In genomic region chr12:37310786-37311185, GRCm38 (mm10) we compare ENCODE assay signal across 18 mouse cellular contexts.
DNase-seq lines count a peak whose midpoint lies in the region; ATAC-seq lines count a peak whose summit lies in the region.
"Had no signal": no experiment of that assay in that cellular context is flagged by ENCODE, and none has a peak within 500 bp of the region (broad histone marks: within the 10 kb centered on the region; RNA-seq: fewer than 3 reads in every experiment).

No protein-coding gene starts in this region.

- 76% methylated on average over 1 of the region's 1 CpGs for WGBS in hindbrain, embryonic 11.5 days
- WGBS in hindbrain, embryonic 13.5 days, result 74% methylated on average over 1 of the region's 1 CpGs
- 18% methylated on average over 1 of the region's 1 CpGs for WGBS in embryonic facial prominence, embryonic 11.5 days

- H3K9ac ChIP-seq in hindbrain, embryonic 11.5 days (ENCODE audit: low read depth, low read length), result no peak overlapping the region
- H3K9ac ChIP-seq in hindbrain, embryonic 13.5 days, result no peak overlapping the region
- H3K9ac ChIP-seq in embryonic facial prominence, embryonic 11.5 days (replicated peaks; ENCODE audit: low read length), result no peak overlapping the region
- H3K9ac ChIP-seq: hindbrain, embryonic 15.5 days had no signal

- DNase-seq in hindbrain, embryonic 11.5 days (ENCODE audit: low spot score), result peak; percentile 12
- peak; percentile 79 for DNase-seq in embryo, embryonic 10.5 days (ENCODE audit: low spot score)
- peak; percentile 78 for DNase-seq in embryonic facial prominence, embryonic 11.5 days (ENCODE audit: low spot score)
- no peak for DNase-seq in spleen, postnatal 36 days (ENCODE audit: low spot score in 2 of 2)
- no peak for DNase-seq in retina, embryonic 14.5 days (ENCODE audit: low spot score)
- no peak for DNase-seq in heart, adult 11 months
- DNase-seq: adrenal gland, postnatal 10 days; cerebellum, adult 11-12 months; cerebellum, adult 9-10 months; cerebellum, postnatal 25 days; gastrocnemius, postnatal 36 days; heart, adult 18-20 months; heart, postnatal 10 days; heart, postnatal 4 days had no signal

- ATAC-seq in hindbrain, embryonic 11.5 days (ENCODE audit: low FRiP score), result no peak
- ATAC-seq in hindbrain, embryonic 13.5 days (ENCODE audit: low FRiP score), result no peak
- no peak for ATAC-seq in embryonic facial prominence, embryonic 11.5 days (replicated peaks; ENCODE audit: insufficient number of reproducible peaks, low FRiP score, low TSS enrichment, low read depth)
- ATAC-seq: forebrain, embryonic 14.5 days had no signal

- H3K4me1 ChIP-seq in hindbrain, embryonic 11.5 days (replicated peaks; ENCODE audit: control insufficient read depth, insufficient read depth, low read length), result no peaks in the 10 kb centered on the region
- no peaks in the 10 kb centered on the region for H3K4me1 ChIP-seq in hindbrain, embryonic 13.5 days (replicated peaks)
- H3K4me1 ChIP-seq in embryonic facial prominence, embryonic 11.5 days (ENCODE audit: control insufficient read depth, insufficient read depth, low read length), result no peaks in the 10 kb centered on the region
- H3K4me1 ChIP-seq: heart, embryonic 10.5 days; hindbrain, embryonic 15.5 days had no signal

- no peaks in the 10 kb centered on the region for H3K36me3 ChIP-seq in hindbrain, embryonic 11.5 days (ENCODE audit: control insufficient read depth, insufficient read depth, low read length)
- no peaks in the 10 kb centered on the region for H3K36me3 ChIP-seq in hindbrain, embryonic 13.5 days
- H3K36me3 ChIP-seq in embryonic facial prominence, embryonic 11.5 days (replicated peaks; ENCODE audit: control insufficient read depth, insufficient read depth, low read depth, low read length), result no peaks in the 10 kb centered on the region
- H3K36me3 ChIP-seq: heart, embryonic 10.5 days; hindbrain, embryonic 15.5 days had no signal

- no peak overlapping the region for H3K4me3 ChIP-seq in hindbrain, embryonic 11.5 days (ENCODE audit: low read depth, low read length)
- H3K4me3 ChIP-seq in hindbrain, embryonic 13.5 days, result no peak overlapping the region
- H3K4me3 ChIP-seq in embryonic facial prominence, embryonic 11.5 days (ENCODE audit: low read depth, low read length), result no peak overlapping the region
- H3K4me3 ChIP-seq: heart, embryonic 10.5 days; hindbrain, embryonic 15.5 days had no signal

- no peak overlapping the region for H3K4me2 ChIP-seq in hindbrain, embryonic 11.5 days (replicated peaks; ENCODE audit: low read depth, low read length)
- no peak overlapping the region for H3K4me2 ChIP-seq in hindbrain, embryonic 13.5 days
- H3K4me2 ChIP-seq in embryonic facial prominence, embryonic 11.5 days (ENCODE audit: low read depth, low read length), result no peak overlapping the region
- H3K4me2 ChIP-seq: hindbrain, embryonic 15.5 days had no signal

- H3K27me3 ChIP-seq in hindbrain, embryonic 11.5 days (ENCODE audit: control insufficient read depth, insufficient read depth, low read length), result no peaks in the 10 kb centered on the region
- H3K27me3 ChIP-seq in hindbrain, embryonic 13.5 days, result no peaks in the 10 kb centered on the region
- H3K27me3 ChIP-seq in embryonic facial prominence, embryonic 11.5 days (ENCODE audit: control insufficient read depth, insufficient read depth, low read length), result no peaks in the 10 kb centered on the region
- H3K27me3 ChIP-seq: hindbrain, embryonic 15.5 days had no signal

- no peaks in the 10 kb centered on the region for H3K9me3 ChIP-seq in hindbrain, embryonic 11.5 days (ENCODE audit: control insufficient read depth, low read length)
- no peaks in the 10 kb centered on the region for H3K9me3 ChIP-seq in hindbrain, embryonic 13.5 days
- no peaks in the 10 kb centered on the region for H3K9me3 ChIP-seq in embryonic facial prominence, embryonic 11.5 days (replicated peaks; ENCODE audit: control insufficient read depth, low read length)
- H3K9me3 ChIP-seq: heart, embryonic 10.5 days; hindbrain, embryonic 15.5 days had no signal

- no peak overlapping the region for H3K27ac ChIP-seq in hindbrain, embryonic 11.5 days (ENCODE audit: low read depth, low read length)
- no peak overlapping the region for H3K27ac ChIP-seq in hindbrain, embryonic 13.5 days
- no peak overlapping the region for H3K27ac ChIP-seq in embryonic facial prominence, embryonic 11.5 days (replicated peaks; ENCODE audit: low read depth, low read length)
- H3K27ac ChIP-seq: heart, embryonic 10.5 days; hindbrain, embryonic 15.5 days had no signal

Comparison
In these comparisons a context has a peak if more than half of its experiments do, and no peak if none do; other contexts are left out.
1. DNase-seq: peak in hindbrain, embryonic 11.5 days (single experiment), embryo, embryonic 10.5 days (single experiment) and embryonic facial prominence, embryonic 11.5 days (single experiment); none in spleen, postnatal 36 days (0 of 2), retina, embryonic 14.5 days (single experiment) and heart, adult 11 months (single experiment).